Comparison of ENCODE assay signal across 14 mouse cellular contexts in the genomic region with DNA sequence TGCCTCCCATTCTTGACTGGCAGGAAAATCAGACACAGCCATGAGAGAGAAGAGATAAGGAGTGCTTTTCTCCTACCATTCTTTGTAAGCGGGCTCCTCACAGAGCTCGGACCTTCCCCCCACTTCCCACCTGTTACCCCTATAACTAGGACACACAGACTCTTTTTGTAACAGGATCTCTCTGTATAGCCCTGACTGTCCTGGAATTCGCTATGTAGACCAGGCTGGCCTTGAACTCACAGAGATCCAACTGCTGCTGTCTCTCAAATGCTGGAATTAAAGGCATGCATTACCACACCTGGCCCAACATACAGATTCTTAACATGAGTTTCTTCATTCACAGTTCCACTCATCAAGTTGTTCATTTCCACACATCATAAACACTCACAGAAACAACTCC. TPM values are rescaled to one million over a fixed set of nuclear protein-coding genes. Genes with fewer than 3 reads are reported as not detected.
A peak's percentile ranks its signal among the peaks of the same experiment; 100 is the strongest.
DNase-seq lines count a peak whose midpoint lies in the region; ATAC-seq lines count a peak whose summit lies in the region.
"Had no signal": no experiment of that assay in that cellular context is flagged by ENCODE, and none has a peak within 500 bp of the region (broad histone marks: within the 10 kb centered on the region; RNA-seq: fewer than 3 reads in every experiment).

No protein-coding gene starts in this region.

- H3K36me3 ChIP-seq in embryonic facial prominence, embryonic 12.5 days = no peaks in the 10 kb centered on the region
- no peaks in the 10 kb centered on the region for H3K36me3 ChIP-seq in embryonic facial prominence, embryonic 10.5 days (replicated peaks)
- no peaks in the 10 kb centered on the region for H3K36me3 ChIP-seq in hindbrain, embryonic 14.5 days (replicated peaks; ENCODE audit: control insufficient read depth, insufficient read depth)
- no peaks in the 10 kb centered on the region for H3K36me3 ChIP-seq in hindbrain, embryonic 11.5 days (ENCODE audit: control insufficient read depth, insufficient read depth, low read length)
- H3K36me3 ChIP-seq in heart, embryonic 16.5 days (ENCODE audit: control insufficient read depth, insufficient read depth) = no peaks in the 10 kb centered on the region
- no peaks in the 10 kb centered on the region for H3K36me3 ChIP-seq in midbrain, embryonic 15.5 days (replicated peaks)

- H3K4me3 ChIP-seq in embryonic facial prominence, embryonic 12.5 days = 0 out of 2 replicates have a peak overlapping the region, but pooled peaks have one; percentile 0
- no peak overlapping the region for H3K4me3 ChIP-seq in embryonic facial prominence, embryonic 10.5 days
- no peak overlapping the region for H3K4me3 ChIP-seq in hindbrain, embryonic 14.5 days (replicated peaks; ENCODE audit: low read length)
- H3K4me3 ChIP-seq in hindbrain, embryonic 11.5 days (ENCODE audit: low read depth, low read length) = no peak overlapping the region
- peak overlapping the region; percentile 72 for H3K4me3 ChIP-seq in heart, embryonic 16.5 days (ENCODE audit: low read length)
- no peak overlapping the region for H3K4me3 ChIP-seq in midbrain, embryonic 15.5 days

- no peak for ATAC-seq in embryonic facial prominence, embryonic 12.5 days (ENCODE audit: insufficient number of reproducible peaks, insufficient read depth, low FRiP score, low TSS enrichment)
- ATAC-seq in hindbrain, embryonic 14.5 days (ENCODE audit: low FRiP score) = no peak
- no peak for ATAC-seq in hindbrain, embryonic 11.5 days (ENCODE audit: low FRiP score)
- no peak for ATAC-seq in heart, embryonic 16.5 days (replicated peaks; ENCODE audit: extremely low read depth, insufficient read depth, low FRiP score)
- ATAC-seq in midbrain, embryonic 15.5 days (replicated peaks) = no peak
- ATAC-seq: forebrain, embryonic 16.5 days had no signal

- H3K9me3 ChIP-seq in embryonic facial prominence, embryonic 12.5 days = no peaks in the 10 kb centered on the region
- H3K9me3 ChIP-seq in embryonic facial prominence, embryonic 10.5 days = no peaks in the 10 kb centered on the region
- no peaks in the 10 kb centered on the region for H3K9me3 ChIP-seq in hindbrain, embryonic 14.5 days (ENCODE audit: control insufficient read depth, low read length)
- no peaks in the 10 kb centered on the region for H3K9me3 ChIP-seq in hindbrain, embryonic 11.5 days (ENCODE audit: control insufficient read depth, low read length)
- H3K9me3 ChIP-seq in heart, embryonic 16.5 days (replicated peaks; ENCODE audit: control insufficient read depth, low read length) = no peaks in the 10 kb centered on the region
- H3K9me3 ChIP-seq in midbrain, embryonic 15.5 days = no peaks in the 10 kb centered on the region

- no peak overlapping the region for H3K9ac ChIP-seq in embryonic facial prominence, embryonic 12.5 days
- H3K9ac ChIP-seq in hindbrain, embryonic 14.5 days = 0 out of 2 replicates have a peak overlapping the region, but pooled peaks have one; percentile 87
- H3K9ac ChIP-seq in hindbrain, embryonic 11.5 days (ENCODE audit: low read depth, low read length) = no peak overlapping the region
- peak overlapping the region; percentile 77 for H3K9ac ChIP-seq in heart, embryonic 16.5 days (ENCODE audit: low read length)
- no peak overlapping the region for H3K9ac ChIP-seq in midbrain, embryonic 15.5 days
- H3K9ac ChIP-seq: liver, embryonic 14.5 days had no signal

- peak overlapping the region; percentile 71; the same call in 1 of the 2 replicates for H3K4me2 ChIP-seq in embryonic facial prominence, embryonic 12.5 days (replicated peaks)
- H3K4me2 ChIP-seq in hindbrain, embryonic 14.5 days (replicated peaks) = peak overlapping the region; percentile 89; the same call in 1 of the 2 replicates
- no peak overlapping the region for H3K4me2 ChIP-seq in hindbrain, embryonic 11.5 days (replicated peaks; ENCODE audit: low read depth, low read length)
- H3K4me2 ChIP-seq in heart, embryonic 16.5 days (ENCODE audit: low read depth, low read length) = peak overlapping the region; percentile 90
- H3K4me2 ChIP-seq in midbrain, embryonic 15.5 days = peak overlapping the region; percentile 80

- no peak overlapping the region for H3K27ac ChIP-seq in embryonic facial prominence, embryonic 12.5 days
- no peak overlapping the region for H3K27ac ChIP-seq in embryonic facial prominence, embryonic 10.5 days (replicated peaks)
- H3K27ac ChIP-seq in hindbrain, embryonic 14.5 days = no peak overlapping the region
- no peak overlapping the region for H3K27ac ChIP-seq in hindbrain, embryonic 11.5 days (ENCODE audit: low read depth, low read length)
- H3K27ac ChIP-seq in heart, embryonic 16.5 days (ENCODE audit: low read length) = peak overlapping the region; percentile 94
- H3K27ac ChIP-seq in midbrain, embryonic 15.5 days = no peak overlapping the region
- H3K27ac ChIP-seq: liver, embryonic 14.5 days had no signal

- 0 out of 2 replicates have a peak, but pooled peaks cover 3% of the 10 kb centered on the region for H3K27me3 ChIP-seq in embryonic facial prominence, embryonic 12.5 days
- H3K27me3 ChIP-seq in embryonic facial prominence, embryonic 10.5 days (replicated peaks; ENCODE audit: low read depth, poor library complexity, severe bottlenecking) = peaks cover 48% of the 10 kb centered on the region
- H3K27me3 ChIP-seq in hindbrain, embryonic 14.5 days (ENCODE audit: control insufficient read depth, insufficient read depth, low read length) = peaks cover 16% of the 10 kb centered on the region; the same call in 1 of the 2 replicates
- H3K27me3 ChIP-seq in hindbrain, embryonic 11.5 days (ENCODE audit: control insufficient read depth, insufficient read depth, low read length) = peaks cover 6% of the 10 kb centered on the region
- H3K27me3 ChIP-seq in heart, embryonic 16.5 days (ENCODE audit: control insufficient read depth, insufficient read depth, low read length) = no peaks in the 10 kb centered on the region
- peaks cover 7% of the 10 kb centered on the region; the same call in 1 of the 2 replicates for H3K27me3 ChIP-seq in midbrain, embryonic 15.5 days (replicated peaks)

- peaks cover 10% of the 10 kb centered on the region for H3K4me1 ChIP-seq in embryonic facial prominence, embryonic 12.5 days
- peaks cover 28% of the 10 kb centered on the region for H3K4me1 ChIP-seq in embryonic facial prominence, embryonic 10.5 days
- H3K4me1 ChIP-seq in hindbrain, embryonic 14.5 days (replicated peaks; ENCODE audit: control insufficient read depth, insufficient read depth, low read length) = peaks cover 11% of the 10 kb centered on the region
- 0 out of 2 replicates have a peak, but pooled peaks cover 2% of the 10 kb centered on the region for H3K4me1 ChIP-seq in hindbrain, embryonic 11.5 days (replicated peaks; ENCODE audit: control insufficient read depth, insufficient read depth, low read length)
- H3K4me1 ChIP-seq in heart, embryonic 16.5 days (ENCODE audit: control insufficient read depth, insufficient read depth, low read length) = peaks cover 27% of the 10 kb centered on the region
- H3K4me1 ChIP-seq in midbrain, embryonic 15.5 days = peaks cover 17% of the 10 kb centered on the region

- WGBS in embryonic facial prominence, embryonic 12.5 days = 82% methylated on average over 3 of the region's 3 CpGs
- WGBS in embryonic facial prominence, embryonic 10.5 days = 84% methylated on average over 3 of the region's 3 CpGs
- WGBS in hindbrain, embryonic 14.5 days = 95% methylated on average over 3 of the region's 3 CpGs
- 90% methylated on average over 3 of the region's 3 CpGs for WGBS in hindbrain, embryonic 11.5 days
- WGBS in heart, embryonic 16.5 days = 38% methylated on average over 3 of the region's 3 CpGs
- WGBS in midbrain, embryonic 15.5 days = 92% methylated on average over 3 of the region's 3 CpGs

- no peak for DNase-seq in embryonic facial prominence, embryonic 10.5 days (ENCODE audit: low spot score)
- DNase-seq in hindbrain, embryonic 14.5 days (ENCODE audit: low spot score) = no peak
- DNase-seq in hindbrain, embryonic 11.5 days (ENCODE audit: low spot score) = no peak
- DNase-seq in embryo, embryonic 9.5 days (ENCODE audit: extremely low spot score) = no peak
- no peak for DNase-seq in embryo, embryonic 10 days (ENCODE audit: low spot score)
- DNase-seq: adrenal gland, adult 8-10 months; gastrocnemius, postnatal 25 days; kidney, adult 9 months; lung, postnatal 36 days had no signal

RNA-seq across cellular contexts. Expression of a gene that starts 5.4 kb away (rescaled TPM):
- polyA plus RNA-seq in embryonic facial prominence, embryonic 12.5 days (2016; fragmentation: Nextera tagmentation; extraction: Ambion mirVana) = 6.7 and 8.6 TPM in 2 replicates
- polyA plus RNA-seq in embryonic facial prominence, embryonic 10.5 days (2016; fragmentation: Nextera tagmentation; extraction: Ambion mirVana) = 0.50 and 0.54 TPM in 2 replicates
- 0.07 and 0.09 TPM in 2 replicates for polyA plus RNA-seq in hindbrain, embryonic 14.5 days (2014; fragmentation: Nextera tagmentation; extraction: Ambion mirVana)
- 0.48 and 1.0 TPM in 2 replicates for polyA plus RNA-seq in hindbrain, embryonic 11.5 days (2014; fragmentation: Nextera tagmentation; extraction: Ambion mirVana)
- polyA plus RNA-seq in heart, embryonic 16.5 days (2015; fragmentation: Nextera tagmentation; extraction: Ambion mirVana) = 172 and 183 TPM in 2 replicates
- 0.14 and 0.23 TPM in 2 replicates for polyA plus RNA-seq in midbrain, embryonic 15.5 days (2015; fragmentation: Nextera tagmentation; extraction: Ambion mirVana)

RNA-seq across cellular contexts. Expression of a gene that starts 6.4 kb away (rescaled TPM):
- 0.45 and 0.63 TPM in 2 replicates for polyA plus RNA-seq in embryonic facial prominence, embryonic 12.5 days (2016; fragmentation: Nextera tagmentation; extraction: Ambion mirVana)
- 0.26 and 0.71 TPM in 2 replicates for polyA plus RNA-seq in embryonic facial prominence, embryonic 10.5 days (2016; fragmentation: Nextera tagmentation; extraction: Ambion mirVana)
- not detected in 2 replicates for polyA plus RNA-seq in hindbrain, embryonic 14.5 days (2014; fragmentation: Nextera tagmentation; extraction: Ambion mirVana)
- 0.28 TPM in 1 of 2 replicates, not detected in the other for polyA plus RNA-seq in hindbrain, embryonic 11.5 days (2014; fragmentation: Nextera tagmentation; extraction: Ambion mirVana)
- polyA plus RNA-seq in heart, embryonic 16.5 days (2015; fragmentation: Nextera tagmentation; extraction: Ambion mirVana) = 12.0 and 14.9 TPM in 2 replicates
- 0.17 and 0.50 TPM in 2 replicates for polyA plus RNA-seq in midbrain, embryonic 15.5 days (2015; fragmentation: Nextera tagmentation; extraction: Ambion mirVana)
- polyA plus RNA-seq: forebrain, embryonic 16.5 days had no signal

RNA-seq across cellular contexts. Expression of a gene that starts 11.4 kb away (rescaled TPM):
- 97.3 and 100 TPM in 2 replicates for polyA plus RNA-seq in embryonic facial prominence, embryonic 12.5 days (2016; fragmentation: Nextera tagmentation; extraction: Ambion mirVana)
- 117 and 120 TPM in 2 replicates for polyA plus RNA-seq in embryonic facial prominence, embryonic 10.5 days (2016; fragmentation: Nextera tagmentation; extraction: Ambion mirVana)
- 84.9 and 87.1 TPM in 2 replicates for polyA plus RNA-seq in hindbrain, embryonic 14.5 days (2014; fragmentation: Nextera tagmentation; extraction: Ambion mirVana)
- 76.6 and 79.0 TPM in 2 replicates for polyA plus RNA-seq in hindbrain, embryonic 11.5 days (2014; fragmentation: Nextera tagmentation; extraction: Ambion mirVana)
- 73.2 and 76.2 TPM in 2 replicates for polyA plus RNA-seq in heart, embryonic 16.5 days (2015; fragmentation: Nextera tagmentation; extraction: Ambion mirVana)
- polyA plus RNA-seq in midbrain, embryonic 15.5 days (2015; fragmentation: Nextera tagmentation; extraction: Ambion mirVana) = 97.2 and 101 TPM in 2 replicates

RNA-seq across cellular contexts. Expression of a gene that starts 21.9 kb away (rescaled TPM):
- 10.6 and 11.1 TPM in 2 replicates for polyA plus RNA-seq in embryonic facial prominence, embryonic 12.5 days (2016; fragmentation: Nextera tagmentation; extraction: Ambion mirVana)
- 13.4 and 15.2 TPM in 2 replicates for polyA plus RNA-seq in embryonic facial prominence, embryonic 10.5 days (2016; fragmentation: Nextera tagmentation; extraction: Ambion mirVana)
- 13.1 and 13.2 TPM in 2 replicates for polyA plus RNA-seq in hindbrain, embryonic 14.5 days (2014; fragmentation: Nextera tagmentation; extraction: Ambion mirVana)
- 9.9 and 12.1 TPM in 2 replicates for polyA plus RNA-seq in hindbrain, embryonic 11.5 days (2014; fragmentation: Nextera tagmentation; extraction: Ambion mirVana)
- polyA plus RNA-seq in heart, embryonic 16.5 days (2015; fragmentation: Nextera tagmentation; extraction: Ambion mirVana) = 3.8 and 4.5 TPM in 2 replicates
- polyA plus RNA-seq in midbrain, embryonic 15.5 days (2015; fragmentation: Nextera tagmentation; extraction: Ambion mirVana) = 13.4 and 14.5 TPM in 2 replicates

RNA-seq across cellular contexts. Expression of a gene that starts 32.0 kb away (rescaled TPM):
- 27.4 and 29.3 TPM in 2 replicates for polyA plus RNA-seq in embryonic facial prominence, embryonic 12.5 days (2016; fragmentation: Nextera tagmentation; extraction: Ambion mirVana)
- polyA plus RNA-seq in embryonic facial prominence, embryonic 10.5 days (2016; fragmentation: Nextera tagmentation; extraction: Ambion mirVana) = 20.2 and 20.9 TPM in 2 replicates
- 25.1 and 31.8 TPM in 2 replicates for polyA plus RNA-seq in hindbrain, embryonic 14.5 days (2014; fragmentation: Nextera tagmentation; extraction: Ambion mirVana)
- polyA plus RNA-seq in hindbrain, embryonic 11.5 days (2014; fragmentation: Nextera tagmentation; extraction: Ambion mirVana) = 16.7 and 22.9 TPM in 2 replicates
- 20.5 and 20.6 TPM in 2 replicates for polyA plus RNA-seq in heart, embryonic 16.5 days (2015; fragmentation: Nextera tagmentation; extraction: Ambion mirVana)
- 30.0 and 30.7 TPM in 2 replicates for polyA plus RNA-seq in midbrain, embryonic 15.5 days (2015; fragmentation: Nextera tagmentation; extraction: Ambion mirVana)

Comparison
In these comparisons a context has a peak if more than half of its experiments do, and no peak if none do; other contexts are left out.
1. H3K4me3 ChIP-seq: peak in embryonic facial prominence, embryonic 12.5 days (single experiment) and heart, embryonic 16.5 days (single experiment); none in embryonic facial prominence, embryonic 10.5 days (single experiment), hindbrain, embryonic 14.5 days (single experiment), hindbrain, embryonic 11.5 days (single experiment) and midbrain, embryonic 15.5 days (single experiment).
2. H3K9ac ChIP-seq: peak in hindbrain, embryonic 14.5 days (single experiment) and heart, embryonic 16.5 days (single experiment); none in embryonic facial prominence, embryonic 12.5 days (single experiment), hindbrain, embryonic 11.5 days (single experiment) and midbrain, embryonic 15.5 days (single experiment).
3. RNA of a gene that starts 5.4 kb away (polyA plus RNA-seq): 172 to 183 TPM in heart, embryonic 16.5 days; 6.7 to 8.6 TPM in embryonic facial prominence, embryonic 12.5 days, 0.50 to 0.54 TPM in embryonic facial prominence, embryonic 10.5 days, 0.48 to 1.0 TPM in hindbrain, embryonic 11.5 days, 0.14 to 0.23 TPM in midbrain, embryonic 15.5 days and 0.07 to 0.09 TPM in hindbrain, embryonic 14.5 days; every median in the first group is over 10 times any median in the second.